In genomic region chr12:86037235-86037921, GRCm38 (mm10) we compare ENCODE assay signal across 8 mouse cellular contexts. TPM values are rescaled to one million over a fixed set of nuclear protein-coding genes. Genes with fewer than 3 reads are reported as not detected.
DNase-seq lines count a peak whose midpoint lies in the region; ATAC-seq and TF ChIP-seq lines count a peak whose summit lies in the region.

No protein-coding gene starts in this region.

- no peak overlapping the region for H3K9ac ChIP-seq in forebrain, embryonic 16.5 days (replicated peaks; ENCODE audit: low read depth, low read length)
- no peak overlapping the region for H3K9ac ChIP-seq in lung, embryonic 15.5 days
- H3K9ac ChIP-seq in limb, embryonic 12.5 days (replicated peaks), result no peak overlapping the region
- no peak overlapping the region for H3K9ac ChIP-seq in stomach, postnatal 0 days (ENCODE audit: low read length)

- peaks cover 28% of the 10 kb centered on the region for H3K4me1 ChIP-seq in forebrain, embryonic 10.5 days
- H3K4me1 ChIP-seq in forebrain, embryonic 16.5 days (replicated peaks; ENCODE audit: control insufficient read depth, insufficient read depth, low read length), result no peaks in the 10 kb centered on the region
- peaks cover 14% of the 10 kb centered on the region for H3K4me1 ChIP-seq in lung, embryonic 15.5 days
- peaks cover 52% of the 10 kb centered on the region for H3K4me1 ChIP-seq in limb, embryonic 12.5 days (replicated peaks)
- no peaks in the 10 kb centered on the region for H3K4me1 ChIP-seq in stomach, postnatal 0 days (replicated peaks; ENCODE audit: control insufficient read depth, insufficient read depth)

- WGBS in forebrain, embryonic 10.5 days, result 33% methylated on average over 12 of the region's 12 CpGs
- WGBS in forebrain, embryonic 16.5 days, result 37% methylated on average over 12 of the region's 12 CpGs
- WGBS in lung, embryonic 15.5 days, result 22% methylated on average over 12 of the region's 12 CpGs
- WGBS in limb, embryonic 12.5 days, result 9% methylated on average over 12 of the region's 12 CpGs
- 44% methylated on average over 12 of the region's 12 CpGs for WGBS in stomach, postnatal 0 days

- peak overlapping the region; percentile 51; the same call in 1 of the 2 replicates for H3K27ac ChIP-seq in forebrain, embryonic 10.5 days
- no peak overlapping the region for H3K27ac ChIP-seq in forebrain, embryonic 16.5 days (ENCODE audit: low read length)
- H3K27ac ChIP-seq in lung, embryonic 15.5 days, result peak overlapping the region; percentile 26
- H3K27ac ChIP-seq in limb, embryonic 12.5 days, result peak overlapping the region; percentile 82
- 0 out of 2 replicates have a peak overlapping the region, but pooled peaks have one; percentile 18 for H3K27ac ChIP-seq in stomach, postnatal 0 days (replicated peaks)

- H3K36me3 ChIP-seq in forebrain, embryonic 10.5 days (replicated peaks), result peaks cover 3% of the 10 kb centered on the region
- no peaks in the 10 kb centered on the region for H3K36me3 ChIP-seq in forebrain, embryonic 16.5 days (ENCODE audit: control insufficient read depth, insufficient read depth)
- H3K36me3 ChIP-seq in lung, embryonic 15.5 days, result no peaks in the 10 kb centered on the region
- H3K36me3 ChIP-seq in limb, embryonic 12.5 days, result peaks cover under 1% of the 10 kb centered on the region; the same call in 1 of the 2 replicates
- H3K36me3 ChIP-seq in stomach, postnatal 0 days (ENCODE audit: control insufficient read depth, insufficient read depth, low read length), result no peaks in the 10 kb centered on the region

- H3K4me2 ChIP-seq in forebrain, embryonic 16.5 days (ENCODE audit: low read length), result no peak overlapping the region
- H3K4me2 ChIP-seq in lung, embryonic 15.5 days, result no peak overlapping the region
- peak overlapping the region; percentile 25 for H3K4me2 ChIP-seq in limb, embryonic 12.5 days
- H3K4me2 ChIP-seq in stomach, postnatal 0 days (replicated peaks; ENCODE audit: low read depth), result no peak overlapping the region

- no peak for ATAC-seq in forebrain, embryonic 16.5 days
- ATAC-seq in lung, embryonic 15.5 days (ENCODE audit: borderline replicate concordance, extremely low read depth, low FRiP score, low TSS enrichment), result 0 out of 2 replicates have a peak, but pooled peaks have one; percentile 11
- peak; percentile 88 for ATAC-seq in limb, embryonic 12.5 days (ENCODE audit: insufficient number of reproducible peaks, insufficient read depth, low FRiP score, low TSS enrichment, low read depth)
- peak; percentile 42 for ATAC-seq in stomach, postnatal 0 days (ENCODE audit: low FRiP score, low TSS enrichment)

- TF ChIP-seq CTCF in stomach, postnatal 0 days (IDR thresholded peaks at IDR 0.05; ENCODE audit: low read depth), result no peak

- no peaks in the 10 kb centered on the region for H3K27me3 ChIP-seq in forebrain, embryonic 10.5 days (ENCODE audit: poor library complexity, severe bottlenecking)
- no peaks in the 10 kb centered on the region for H3K27me3 ChIP-seq in forebrain, embryonic 16.5 days (replicated peaks; ENCODE audit: control insufficient read depth, insufficient read depth, low read length)
- no peaks in the 10 kb centered on the region for H3K27me3 ChIP-seq in lung, embryonic 15.5 days
- H3K27me3 ChIP-seq in limb, embryonic 12.5 days, result no peaks in the 10 kb centered on the region
- H3K27me3 ChIP-seq in stomach, postnatal 0 days (ENCODE audit: control insufficient read depth, insufficient read depth, low read length), result no peaks in the 10 kb centered on the region

- no peak overlapping the region for H3K4me3 ChIP-seq in forebrain, embryonic 10.5 days
- H3K4me3 ChIP-seq in forebrain, embryonic 16.5 days (replicated peaks; ENCODE audit: low read length), result no peak overlapping the region
- H3K4me3 ChIP-seq in lung, embryonic 15.5 days, result no peak overlapping the region
- no peak overlapping the region for H3K4me3 ChIP-seq in limb, embryonic 12.5 days (replicated peaks)
- H3K4me3 ChIP-seq in stomach, postnatal 0 days (ENCODE audit: low read depth, low read length), result no peak overlapping the region

- TF ChIP-seq EP300 in stomach, postnatal 0 days (optimal IDR thresholded peaks at IDR 0.05), result no peak

- peak; percentile 23 for DNase-seq in forebrain, embryonic 10.5 days (ENCODE audit: extremely low spot score, low spot score)
- DNase-seq in lung, postnatal 25 days (ENCODE audit: low spot score), result no peak
- no peak for DNase-seq in stomach, postnatal 0 days (ENCODE audit: low spot score)
- DNase-seq in left cerebral cortex, adult 11 months (ENCODE audit: low spot score), result no peak
- no peak for DNase-seq in thymus, postnatal 36 days

- H3K9me3 ChIP-seq in forebrain, embryonic 10.5 days, result no peaks in the 10 kb centered on the region
- no peaks in the 10 kb centered on the region for H3K9me3 ChIP-seq in forebrain, embryonic 16.5 days (ENCODE audit: control insufficient read depth, low read length)
- H3K9me3 ChIP-seq in lung, embryonic 15.5 days, result no peaks in the 10 kb centered on the region
- H3K9me3 ChIP-seq in limb, embryonic 12.5 days, result no peaks in the 10 kb centered on the region
- H3K9me3 ChIP-seq in stomach, postnatal 0 days (ENCODE audit: control insufficient read depth, low read length), result no peaks in the 10 kb centered on the region

RNA-seq across cellular contexts. Expression of gene Tgfb3, which starts 41.5 kb away (rescaled TPM):
- polyA plus RNA-seq in forebrain, embryonic 10.5 days (2016; fragmentation: Nextera tagmentation; extraction: Ambion mirVana), result 5.7 and 6.1 TPM in 2 replicates
- 7.2 and 9.1 TPM in 2 replicates for polyA plus RNA-seq in forebrain, embryonic 16.5 days (2015; fragmentation: Nextera tagmentation; extraction: Ambion mirVana)
- polyA plus RNA-seq in lung, embryonic 15.5 days (2015; fragmentation: Nextera tagmentation; extraction: Ambion mirVana), result 51.1 and 51.8 TPM in 2 replicates
- polyA plus RNA-seq in limb, embryonic 12.5 days (2016; fragmentation: Nextera tagmentation; extraction: Ambion mirVana), result 33.4 and 40.0 TPM in 2 replicates
- 9.4 and 9.5 TPM in 2 replicates for polyA plus RNA-seq in stomach, postnatal 0 days (2015; fragmentation: Nextera tagmentation; extraction: Ambion mirVana)

RNA-seq across cellular contexts. Expression of gene Ift43, which starts 45.0 kb away (rescaled TPM):
- polyA plus RNA-seq in forebrain, embryonic 10.5 days (2016; fragmentation: Nextera tagmentation; extraction: Ambion mirVana), result 73.7 and 77.5 TPM in 2 replicates
- 59.9 and 67.0 TPM in 2 replicates for polyA plus RNA-seq in forebrain, embryonic 16.5 days (2015; fragmentation: Nextera tagmentation; extraction: Ambion mirVana)
- 93.8 and 96.6 TPM in 2 replicates for polyA plus RNA-seq in lung, embryonic 15.5 days (2015; fragmentation: Nextera tagmentation; extraction: Ambion mirVana)
- 80.5 and 84.1 TPM in 2 replicates for polyA plus RNA-seq in limb, embryonic 12.5 days (2016; fragmentation: Nextera tagmentation; extraction: Ambion mirVana)
- polyA plus RNA-seq in stomach, postnatal 0 days (2015; fragmentation: Nextera tagmentation; extraction: Ambion mirVana), result 48.0 and 49.4 TPM in 2 replicates
